Mouse (Mus musculus): ENCODE results near the gene Srpk2. TPM values are rescaled to one million over a fixed set of nuclear protein-coding genes. Genes with fewer than 3 reads are reported as not detected.
"Not testable (repeated sequence)": the region's sequence is repeated elsewhere in the genome, so short reads cannot be mapped to it uniquely, and the experiment has no call there.

Gene Srpk2
- polyA plus RNA-seq, 1 experiment from 2014 or later: 59.5 TPM

DNA sequence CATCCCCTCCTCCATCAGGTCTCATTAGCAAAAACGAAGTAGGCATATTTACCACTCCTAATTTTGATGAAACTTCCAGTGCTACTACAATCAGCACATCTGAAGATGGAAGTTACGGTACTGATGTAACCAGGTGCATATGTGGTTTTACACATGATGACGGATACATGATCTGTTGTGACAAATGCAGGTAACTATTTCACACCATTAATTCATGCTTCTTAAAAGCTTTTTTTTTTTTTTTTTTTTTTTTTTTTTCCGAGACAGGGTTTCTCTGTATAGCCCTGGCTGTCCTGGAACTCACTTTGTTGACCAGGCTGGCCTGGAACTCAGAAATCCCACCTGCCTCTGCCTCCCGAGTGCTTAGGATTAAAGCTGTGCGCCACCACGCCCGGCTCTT, 219.7 kb downstream of the Srpk2 start:
- H3K36me3 ChIP-seq (ENCODE audit: control insufficient read depth, insufficient read depth, low read length): no peaks in the 10 kb centered on the region; the same call in none of the 2 replicates
- H3K27me3 ChIP-seq (ENCODE audit: control insufficient read depth, insufficient read depth, low read length): no peaks in the 10 kb centered on the region
- no peak overlapping the region for H3K4me2 ChIP-seq
- H3K9ac ChIP-seq (ENCODE audit: low read length): no peak overlapping the region
- no peak overlapping the region for H3K4me3 ChIP-seq (ENCODE audit: low read depth, low read length)
- no peak for DNase-seq (ENCODE audit: low spot score, missing footprints)
- ATAC-seq (ENCODE audit: low FRiP score): no peak
- H3K4me1 ChIP-seq (ENCODE audit: control insufficient read depth, insufficient read depth, low read length): no peaks in the 10 kb centered on the region
- H3K27ac ChIP-seq (ENCODE audit: low read depth, low read length): no peak overlapping the region
- 90% methylated on average over 8 of the region's 8 CpGs for WGBS
- no peaks in the 10 kb centered on the region for H3K9me3 ChIP-seq (ENCODE audit: control insufficient read depth, low read length)

DNA sequence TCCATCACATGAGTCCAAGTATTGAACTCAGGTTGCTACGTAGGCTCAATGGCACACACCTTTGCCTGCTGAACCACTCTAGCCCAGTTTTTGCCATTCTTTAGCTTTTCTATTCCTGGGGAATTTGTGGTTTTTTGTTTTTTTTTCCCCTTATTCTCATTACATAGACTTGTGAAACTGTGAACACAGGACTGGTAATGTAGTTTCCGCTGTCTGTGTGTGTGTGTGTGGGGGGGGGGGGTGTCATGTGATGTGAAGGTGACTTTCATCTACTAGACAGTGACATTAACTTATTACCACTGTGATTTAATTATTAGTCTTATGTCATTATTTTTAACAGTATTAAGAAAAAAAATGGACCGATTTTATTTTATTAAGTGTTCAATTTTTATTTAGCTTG, 220.2 kb downstream of the Srpk2 start:
- H3K9ac ChIP-seq (ENCODE audit: low read length): no peak overlapping the region
- WGBS: 94% methylated on average over 3 of the region's 3 CpGs
- no peak overlapping the region for H3K4me2 ChIP-seq
- no peaks in the 10 kb centered on the region for H3K27me3 ChIP-seq (ENCODE audit: control insufficient read depth, insufficient read depth, low read length)
- ATAC-seq (ENCODE audit: low FRiP score) (no peak), DNase-seq (ENCODE audit: low spot score, missing footprints) (no peak)
- H3K4me3 ChIP-seq (ENCODE audit: low read depth, low read length): no peak overlapping the region
- no peaks in the 10 kb centered on the region for H3K4me1 ChIP-seq (ENCODE audit: control insufficient read depth, insufficient read depth, low read length)
- H3K36me3 ChIP-seq (ENCODE audit: control insufficient read depth, insufficient read depth, low read length): no peaks in the 10 kb centered on the region; the same call in none of the 2 replicates
- H3K9me3 ChIP-seq (ENCODE audit: control insufficient read depth, low read length): no peaks in the 10 kb centered on the region
- no peak overlapping the region for H3K27ac ChIP-seq (ENCODE audit: low read depth, low read length)

DNA sequence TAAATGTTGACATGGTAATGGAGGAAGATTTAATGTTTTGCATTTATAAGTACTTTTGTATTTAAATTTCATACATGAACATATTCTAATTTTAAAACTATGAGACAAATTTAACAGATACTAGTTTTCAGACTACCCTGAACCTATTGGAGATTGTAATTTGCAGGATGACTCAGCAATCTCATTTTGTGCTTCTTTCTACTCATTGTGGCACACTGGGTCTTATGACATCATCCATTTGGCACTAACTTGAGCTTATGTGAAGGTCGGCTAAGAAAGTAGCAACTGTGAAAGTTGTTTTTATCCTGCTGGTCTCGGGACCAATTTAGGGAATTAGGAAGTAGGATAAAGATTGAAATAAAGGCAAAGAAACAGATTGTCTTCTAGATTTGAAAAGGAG, 222.7 kb downstream of the Srpk2 start:
- no peaks in the 10 kb centered on the region; the same call in 1 of the 2 replicates for H3K36me3 ChIP-seq (ENCODE audit: control insufficient read depth, insufficient read depth, low read length)
- no peak overlapping the region for H3K4me3 ChIP-seq (ENCODE audit: low read depth, low read length)
- ATAC-seq (ENCODE audit: low FRiP score): no peak
- no peak overlapping the region for H3K4me2 ChIP-seq
- no peak overlapping the region for H3K27ac ChIP-seq (ENCODE audit: low read depth, low read length)
- no peaks in the 10 kb centered on the region for H3K27me3 ChIP-seq (ENCODE audit: control insufficient read depth, insufficient read depth, low read length)
- no peaks in the 10 kb centered on the region for H3K4me1 ChIP-seq (ENCODE audit: control insufficient read depth, insufficient read depth, low read length)
- no peak for DNase-seq (ENCODE audit: low spot score, missing footprints)
- no peak overlapping the region for H3K9ac ChIP-seq (ENCODE audit: low read length)
- H3K9me3 ChIP-seq (ENCODE audit: control insufficient read depth, low read length): no peaks in the 10 kb centered on the region
- 71% methylated on average over 2 of the region's 2 CpGs for WGBS

DNA sequence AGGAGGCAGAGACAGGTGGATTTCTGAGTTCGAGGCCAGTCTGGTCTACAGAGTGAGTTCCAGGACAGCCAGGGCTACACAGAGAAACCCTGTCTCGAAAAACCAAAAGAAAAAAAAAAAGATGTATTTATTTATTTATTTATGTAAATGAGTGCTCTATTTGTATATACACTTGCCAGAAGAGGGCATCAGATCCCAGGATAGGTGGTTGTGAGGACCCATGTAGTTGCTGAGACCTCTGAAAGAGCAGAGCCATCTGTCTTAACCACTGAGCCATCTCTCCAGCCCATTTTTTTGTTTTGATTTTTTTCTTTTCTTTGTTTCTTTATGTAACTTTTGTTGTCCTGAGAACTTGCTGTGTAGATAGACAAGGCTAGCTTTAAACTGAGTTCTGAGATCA, 230.9 kb downstream of the Srpk2 start:
- not testable (repeated sequence) for H3K4me1 ChIP-seq (ENCODE audit: control insufficient read depth, insufficient read depth, low read length); H3K9me3 ChIP-seq (ENCODE audit: control insufficient read depth, low read length); ATAC-seq (ENCODE audit: low FRiP score); H3K9ac ChIP-seq (ENCODE audit: low read length); H3K4me2 ChIP-seq; H3K4me3 ChIP-seq (ENCODE audit: low read depth, low read length); H3K27ac ChIP-seq (ENCODE audit: low read depth, low read length); H3K36me3 ChIP-seq (ENCODE audit: control insufficient read depth, insufficient read depth, low read length); H3K27me3 ChIP-seq (ENCODE audit: control insufficient read depth, insufficient read depth, low read length); DNase-seq (ENCODE audit: low spot score, missing footprints)
- 94% methylated on average over 2 of the region's 2 CpGs for WGBS

Other genes starting within 250 kb of the Srpk2 start
- gene Pus7, start 99.1 kb upstream of the Srpk2 start, polyA plus RNA-seq (2014; fragmentation: Nextera tagmentation; extraction: Ambion mirVana): 25.6 and 28.3 TPM in 2 replicates
- 24.9 and 28.1 TPM in 2 replicates for gene Rint1, start 103.1 kb upstream of the Srpk2 start, polyA plus RNA-seq (2014; fragmentation: Nextera tagmentation; extraction: Ambion mirVana)
- gene Tomm7, start 159.5 kb upstream of the Srpk2 start, polyA plus RNA-seq (2014; fragmentation: Nextera tagmentation; extraction: Ambion mirVana): 122 and 132 TPM in 2 replicates

All from midbrain, embryonic 11.5 days (tissue).